Mouse (Mus musculus) thymus, adult 2 months (tissue): Measurements from ENCODE around the gene Ctnnbip1. TPM values are rescaled to one million over a fixed set of nuclear protein-coding genes. Genes with fewer than 3 reads are reported as not detected.

ENCODE experiments used
- DNase-seq: peaks from one replicate; pipeline ENCODE4 v3.0.0; 2021
- H3K27ac ChIP-seq: fragments of 200-500 bp; 2 replicates; pipeline ENCODE4 v1.5.1; 2012; ENCODE audit warnings: low read length, control low read depth; ENCODE audit not compliant: control insufficient read depth, insufficient read depth
- H3K27me3 ChIP-seq: fragments of 200-500 bp; 2 replicates; pipeline ENCODE4 v1.6.1; 2012; ENCODE audit warnings: mild to moderate bottlenecking, low read length, moderate library complexity, mixed read lengths; ENCODE audit not compliant: control insufficient read depth, insufficient read depth
- H3K36me3 ChIP-seq: fragments of 200-500 bp; 2 replicates; pipeline ENCODE4 v1.6.1; 2012; ENCODE audit warnings: mild to moderate bottlenecking, low read length, moderate library complexity; ENCODE audit not compliant: control insufficient read depth, insufficient read depth
- H3K4me1 ChIP-seq: fragments of 200-500 bp; replicated peaks from 2 replicates; pipeline ENCODE4 v1.6.1; 2012; ENCODE audit warnings: low read length; ENCODE audit not compliant: control insufficient read depth, insufficient read depth
- H3K4me3 ChIP-seq: fragments of 200-500 bp; 2 replicates; pipeline ENCODE4 v1.5.1; 2012; ENCODE audit warnings: mild to moderate bottlenecking, low read length, control low read depth, moderate library complexity; ENCODE audit not compliant: control insufficient read depth, insufficient read depth
- CTCF ChIP-seq: fragments of 200-500 bp; IDR thresholded peaks from 2 replicates; pipeline ENCODE4 v1.5.1; 2012; ENCODE audit warnings: mild to moderate bottlenecking, control low read depth, low read length, moderate library complexity, borderline replicate concordance; ENCODE audit not compliant: control insufficient read depth, poor library complexity, insufficient read depth; ENCODE audit errors: extremely low read depth
- POLR2A ChIP-seq: fragments of 200-500 bp; IDR thresholded peaks from 2 replicates; pipeline ENCODE4 v1.6.1; 2012; ENCODE audit warnings: mild to moderate bottlenecking, low read length, control low read depth, moderate library complexity; ENCODE audit not compliant: control insufficient read depth, poor library complexity, insufficient read depth; ENCODE audit errors: extremely low read depth
- WGBS: fragments of 180-500 bp; shearing (Covaris S2); methylation state at CpG from one replicate; pipeline ENCODE4 v1.1.7; 2018; 5-methylcytosine and 5-hydroxymethylcytosine counted together
- polyA plus RNA-seq: library from polyadenylated mRNA; depleted of rRNA; stranded (reverse); fragments of >200 nt; gene quantifications from 2 replicates; pipeline ENCODE4 v1.2.3, GENCODE M21; 2012

The Ctnnbip1 gene
- polyA plus RNA-seq, 1 experiment, result 17.9 TPM

- peaks cover 4% of the 10 kb centered on the region for H3K4me1 ChIP-seq
- no peak overlapping the region for H3K4me3 ChIP-seq
- no peak overlapping the region for H3K27ac ChIP-seq
- H3K36me3 ChIP-seq, result no peaks in the 10 kb centered on the region
- TF ChIP-seq CTCF (no peak), POLR2A (no peak)
- no peaks in the 10 kb centered on the region for H3K27me3 ChIP-seq
- 97% methylated on average over 7 of the region's 7 CpGs for WGBS
- no peak for DNase-seq
Measured at GRCm38 (mm10) chr4:149512072-149512471, 6.0 kb upstream of the Ctnnbip1 start.

- H3K4me1 ChIP-seq, result peaks cover 10% of the 10 kb centered on the region
- TF ChIP-seq POLR2A, result no peak
- no peak for TF ChIP-seq CTCF
- no peaks in the 10 kb centered on the region for H3K27me3 ChIP-seq
- DNase-seq, result peak; percentile 3
- H3K36me3 ChIP-seq, result no peaks in the 10 kb centered on the region
- no peak overlapping the region for H3K4me3 ChIP-seq
- 52% methylated on average over 5 of the region's 5 CpGs for WGBS
- H3K27ac ChIP-seq, result no peak overlapping the region
Measured at GRCm38 (mm10) chr4:149515706-149516105, 2.3 kb upstream of the Ctnnbip1 start.

GRCm38 (mm10) chr4:149518351-149519220 is 550 bp downstream of the Ctnnbip1 start:
- peak; percentile 22 for DNase-seq
- WGBS, result 10% methylated on average over 52 of the region's 52 CpGs
- no peak overlapping the region for H3K27ac ChIP-seq

GRCm38 (mm10) chr4:149521258-149521657 is 3.2 kb downstream of the Ctnnbip1 start:
- DNase-seq, result no peak
- no peak overlapping the region for H3K27ac ChIP-seq
- no peak overlapping the region for H3K4me3 ChIP-seq
- H3K27me3 ChIP-seq, result no peaks in the 10 kb centered on the region
- TF ChIP-seq CTCF (no peak), POLR2A (no peak)
- H3K4me1 ChIP-seq, result peaks cover 6% of the 10 kb centered on the region
- no peaks in the 10 kb centered on the region for H3K36me3 ChIP-seq
- WGBS, result 92% methylated on average over 10 of the region's 10 CpGs

More at GRCm38 (mm10) chr4:149518351-149519220, 550 bp downstream of the Ctnnbip1 start:
- no peaks in the 10 kb centered on the region for H3K36me3 ChIP-seq
- H3K4me3 ChIP-seq, result peak overlapping the region; percentile 47
- no peaks in the 10 kb centered on the region for H3K27me3 ChIP-seq
- TF ChIP-seq CTCF (no peak), POLR2A (no peak)
- peaks cover 10% of the 10 kb centered on the region for H3K4me1 ChIP-seq

GRCm38 (mm10) chr4:149523961-149524360 is 5.9 kb downstream of the Ctnnbip1 start:
- Histone ChIP-seq H3K27ac (no peak overlapping the region), H3K4me3 (no peak overlapping the region), H3K36me3 (no peaks in the 10 kb centered on the region), H3K4me1 (no peaks in the 10 kb centered on the region), H3K27me3 (no peaks in the 10 kb centered on the region)
- no peak for DNase-seq
- TF ChIP-seq CTCF (no peak), POLR2A (no peak)
- WGBS, result 93% methylated on average over 6 of the region's 6 CpGs

- no peak for DNase-seq
- Histone ChIP-seq H3K27ac (no peak overlapping the region), H3K27me3 (no peaks in the 10 kb centered on the region), H3K4me1 (no peaks in the 10 kb centered on the region), H3K36me3 (no peaks in the 10 kb centered on the region), H3K4me3 (no peak overlapping the region)
- WGBS, result 91% methylated on average over 4 of the region's 4 CpGs
- no peak for TF ChIP-seq POLR2A
- no peak for TF ChIP-seq CTCF
Measured at GRCm38 (mm10) chr4:149525170-149525569, 7.1 kb downstream of the Ctnnbip1 start.
